Mouse (Mus musculus) intestine, embryonic 16.5 days (tissue): Measurements from ENCODE around the gene Fyttd1. TPM values are rescaled to one million over a fixed set of nuclear protein-coding genes. Genes with fewer than 3 reads are reported as not detected.

Source experiments
- ATAC-seq: fragments of 200-750 bp; cut with Nextera tagmentation; 2 replicates; pipeline ENCODE4 v1.8.0; 2017; ENCODE audit warnings: moderate TSS enrichment, moderate library complexity
- H3K27ac ChIP-seq: fragments of 300-500 bp; sonication (generic); 2 replicates; pipeline ENCODE4 v1.5.1; 2014; ENCODE audit warnings: mild to moderate bottlenecking, low read length
- H3K27me3 ChIP-seq: fragments of 300-500 bp; sonication (generic); replicated peaks from 2 replicates; pipeline ENCODE4 v1.6.1; 2014; ENCODE audit warnings: low read length, control low read depth, mixed read lengths; ENCODE audit not compliant: control insufficient read depth, insufficient read depth
- H3K36me3 ChIP-seq: fragments of 300-500 bp; sonication (generic); 2 replicates; pipeline ENCODE4 v1.6.1; 2014; ENCODE audit warnings: low read length, control low read depth; ENCODE audit not compliant: control insufficient read depth, insufficient read depth
- H3K4me1 ChIP-seq: fragments of 300-500 bp; sonication (generic); 2 replicates; pipeline ENCODE4 v1.6.1; 2014; ENCODE audit warnings: low read length, control low read depth, mixed read lengths; ENCODE audit not compliant: control insufficient read depth, insufficient read depth
- H3K4me2 ChIP-seq: fragments of 300-500 bp; sonication (generic); 2 replicates; pipeline ENCODE4 v1.6.1; 2014; ENCODE audit warnings: low read depth, low read length, control low read depth
- H3K4me3 ChIP-seq: fragments of 300-500 bp; sonication (generic); 2 replicates; pipeline ENCODE4 v1.5.1; 2014; ENCODE audit warnings: mild to moderate bottlenecking, low read length
- H3K9ac ChIP-seq: fragments of 300-500 bp; sonication (generic); 2 replicates; pipeline ENCODE4 v1.6.1; 2014; ENCODE audit warnings: low read depth, low read length
- H3K9me3 ChIP-seq: fragments of 300-500 bp; sonication (generic); 2 replicates; pipeline ENCODE4 v1.6.1; 2016; ENCODE audit warnings: low read length, control low read depth; ENCODE audit not compliant: control insufficient read depth
- WGBS: fragments of 180-500 bp; shearing (Covaris S2); extraction: QIAGEN DNeasy Blood & Tissue Kit; methylation state at CpG from one replicate; pipeline ENCODE4 v1.1.7; 2014; 5-methylcytosine and 5-hydroxymethylcytosine counted together
- polyA plus RNA-seq: library from polyadenylated mRNA; unstranded; fragments of >200 nt; fragmentation: Nextera tagmentation; extraction: Ambion mirVana; gene quantifications from 2 replicates; pipeline ENCODE4 v1.2.1, GENCODE M21; 2015

The Fyttd1 gene
- polyA plus RNA-seq, 1 experiment from 2014 or later, result 72.3 TPM

DNA sequence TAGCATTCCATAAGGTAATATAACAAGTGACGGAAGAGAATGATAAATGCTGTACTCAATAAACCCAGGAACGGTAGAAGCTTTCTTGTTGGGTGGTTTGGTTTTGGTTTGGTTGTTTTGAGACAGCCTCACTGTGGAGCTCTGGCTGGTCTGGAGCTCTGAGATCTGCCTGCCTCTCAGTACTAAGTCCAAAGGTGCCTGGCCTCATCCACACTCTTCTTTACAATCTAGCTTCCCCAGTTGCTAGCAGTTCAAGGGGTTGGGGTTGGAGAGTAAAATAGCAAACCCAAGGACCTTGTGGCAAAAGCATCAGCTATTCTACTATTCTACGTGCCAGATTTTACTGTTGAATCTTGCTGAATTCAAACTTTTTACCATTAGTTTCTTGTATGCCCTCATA lies 1.5 kb upstream of the Fyttd1 start:
- no peak for ATAC-seq
- 78% methylated on average over 3 of the region's 3 CpGs for WGBS

DNA sequence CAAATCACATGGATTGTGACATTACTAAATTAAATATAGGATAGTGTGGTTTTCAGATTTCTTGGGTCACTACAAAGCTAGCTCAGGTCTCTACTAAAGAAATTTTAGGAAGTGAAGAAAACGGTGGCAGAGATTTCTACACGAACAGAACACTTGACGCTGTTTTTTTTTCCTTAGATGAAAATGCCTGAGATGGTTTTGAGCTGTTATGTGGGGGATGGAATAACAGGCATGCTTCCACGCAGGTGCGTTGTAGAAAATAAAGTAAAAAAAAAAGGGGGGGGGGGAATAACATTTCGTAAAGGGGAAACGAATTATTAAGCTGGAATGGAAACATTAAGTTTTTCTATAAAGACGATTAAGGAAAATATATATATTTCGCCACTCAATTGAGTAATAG lies 469 bp upstream of the Fyttd1 start:
- Histone ChIP-seq H3K9ac (peak overlapping the region; percentile 91), H3K27me3 (no peaks in the 10 kb centered on the region), H3K36me3 (no peaks in the 10 kb centered on the region), H3K9me3 (no peaks in the 10 kb centered on the region), H3K4me3 (peak overlapping the region; percentile 89), H3K27ac (no peak overlapping the region), H3K4me2 (peak overlapping the region; percentile 61), H3K4me1 (peaks cover 18% of the 10 kb centered on the region)
- no peak for ATAC-seq
- 18% methylated on average over 9 of the region's 9 CpGs for WGBS

More for the DNA sequence above, 1.5 kb upstream of the Fyttd1 start:
- H3K27me3 ChIP-seq, result no peaks in the 10 kb centered on the region
- no peak overlapping the region for H3K4me3 ChIP-seq
- H3K9me3 ChIP-seq, result no peaks in the 10 kb centered on the region
- peaks cover 15% of the 10 kb centered on the region for H3K4me1 ChIP-seq
- H3K9ac ChIP-seq, result no peak overlapping the region
- H3K36me3 ChIP-seq, result no peaks in the 10 kb centered on the region
- no peak overlapping the region for H3K4me2 ChIP-seq
- no peak overlapping the region for H3K27ac ChIP-seq

- under 1% methylated on average over 31 of the region's 34 CpGs for WGBS
- Histone ChIP-seq H3K36me3 (no peaks in the 10 kb centered on the region), H3K4me3 (peak overlapping the region; percentile 89), H3K27me3 (no peaks in the 10 kb centered on the region), H3K9ac (peak overlapping the region; percentile 91), H3K4me2 (peak overlapping the region; percentile 84), H3K9me3 (no peaks in the 10 kb centered on the region), H3K27ac (peak overlapping the region; percentile 61), H3K4me1 (peaks cover 18% of the 10 kb centered on the region)
- ATAC-seq, result peak; percentile 55; the same call in 1 of the 2 replicates
Observed at GRCm38 (mm10) chr16:32878157-32878598, 878 bp downstream of the Fyttd1 start.

DNA sequence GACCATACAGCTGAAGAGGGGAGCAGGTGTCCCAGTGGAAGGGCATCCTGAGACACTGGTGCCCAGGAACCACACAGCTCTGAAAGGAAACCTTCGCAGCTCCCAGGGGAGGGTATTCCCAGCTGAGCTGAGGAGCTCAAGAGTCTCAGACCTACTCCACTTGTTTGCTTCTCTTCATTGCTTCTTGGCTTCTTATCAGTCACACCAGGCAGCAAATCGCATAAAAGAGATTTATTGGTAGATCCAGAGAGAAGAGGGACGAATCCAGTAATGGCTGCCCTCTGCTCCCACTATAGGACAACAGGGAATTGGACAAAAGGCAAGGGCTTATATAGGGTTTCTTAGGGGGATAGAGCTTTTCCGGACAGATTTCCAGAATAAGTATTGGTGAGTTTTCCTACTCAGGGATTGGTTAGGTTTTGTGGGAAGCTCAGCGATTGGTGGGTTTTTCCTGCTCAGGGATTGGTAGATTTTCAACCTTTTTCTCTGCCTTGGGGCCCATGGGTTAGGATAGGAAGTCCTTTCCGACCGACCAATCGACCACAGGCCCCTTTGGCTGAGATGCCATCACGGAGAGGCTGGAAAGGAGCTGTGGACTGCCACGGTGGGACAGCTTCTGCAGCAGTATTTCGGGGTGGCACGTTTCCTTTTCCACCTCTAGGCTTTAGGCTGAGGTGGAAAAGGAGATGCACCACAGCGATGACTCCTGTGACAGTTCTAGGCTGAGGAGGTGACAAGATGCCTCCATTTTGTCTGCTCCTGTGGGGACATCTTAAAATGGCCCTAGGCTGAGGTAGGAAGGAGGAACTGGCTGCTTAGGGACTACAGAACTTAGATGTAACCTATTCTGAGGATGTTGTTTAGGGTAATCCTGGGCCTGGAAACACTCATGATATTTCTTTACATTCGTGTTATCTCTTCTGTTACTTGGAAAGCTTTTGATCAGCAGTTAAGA lies 1.9 kb downstream of the Fyttd1 start:
- no peak overlapping the region for H3K27ac ChIP-seq
- peaks cover 18% of the 10 kb centered on the region for H3K4me1 ChIP-seq
- no peaks in the 10 kb centered on the region for H3K9me3 ChIP-seq
- H3K27me3 ChIP-seq, result no peaks in the 10 kb centered on the region
- peak overlapping the region; percentile 32 for H3K4me3 ChIP-seq
- peak overlapping the region; percentile 84 for H3K4me2 ChIP-seq
- ATAC-seq, result no peak
- whole genome bisulfite sequencing, result 75% methylated on average over 14 of the region's 14 CpGs
- H3K9ac ChIP-seq, result no peak overlapping the region
- no peaks in the 10 kb centered on the region for H3K36me3 ChIP-seq

- no peaks in the 10 kb centered on the region for H3K27me3 ChIP-seq
Observed at GRCm38 (mm10) chr16:32881538-32881937, 4.2 kb downstream of the Fyttd1 start.

GRCm38 (mm10) chr16:32887996-32888395 lies 10.7 kb downstream of the Fyttd1 start:
- Histone ChIP-seq H3K9ac (no peak overlapping the region), H3K4me3 (no peak overlapping the region), H3K27me3 (no peaks in the 10 kb centered on the region), H3K9me3 (no peaks in the 10 kb centered on the region), H3K4me2 (no peak overlapping the region), H3K4me1 (no peaks in the 10 kb centered on the region), H3K36me3 (peaks cover 8% of the 10 kb centered on the region; the same call in 1 of the 2 replicates), H3K27ac (no peak overlapping the region)
- WGBS, result 89% methylated on average over 7 of the region's 7 CpGs
- ATAC-seq, result no peak

More at GRCm38 (mm10) chr16:32881538-32881937, 4.2 kb downstream of the Fyttd1 start:
- H3K9me3 ChIP-seq, result no peaks in the 10 kb centered on the region
- WGBS, result 76% methylated on average over 7 of the region's 7 CpGs
- peaks cover 15% of the 10 kb centered on the region for H3K4me1 ChIP-seq
- H3K4me3 ChIP-seq, result no peak overlapping the region
- no peak for ATAC-seq
- H3K4me2 ChIP-seq, result no peak overlapping the region
- H3K27ac ChIP-seq, result no peak overlapping the region
- no peaks in the 10 kb centered on the region for H3K36me3 ChIP-seq
- no peak overlapping the region for H3K9ac ChIP-seq

DNA sequence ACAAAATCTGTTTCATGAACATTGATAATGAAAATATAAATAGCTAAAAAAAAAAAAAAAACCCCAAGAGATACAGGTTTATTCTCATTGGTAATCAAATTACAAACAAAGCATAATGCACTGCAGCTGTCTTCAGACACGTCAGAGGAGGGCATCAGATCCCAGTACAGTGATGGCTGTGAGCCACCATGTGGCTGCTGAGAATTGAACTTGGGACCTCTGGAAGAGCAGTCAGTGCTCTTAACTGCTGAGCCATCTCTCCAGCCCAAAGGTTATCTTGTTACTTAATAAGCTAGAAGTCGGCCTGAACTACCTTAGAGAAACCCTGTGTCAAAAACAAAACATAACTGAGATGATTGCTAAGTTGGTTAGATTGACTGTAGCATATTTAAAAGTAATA lies 12.6 kb downstream of the Fyttd1 start:
- peaks cover 8% of the 10 kb centered on the region; the same call in 1 of the 2 replicates for H3K36me3 ChIP-seq
- no peak overlapping the region for H3K9ac ChIP-seq
- no peaks in the 10 kb centered on the region for H3K9me3 ChIP-seq
- H3K4me1 ChIP-seq, result no peaks in the 10 kb centered on the region
- no peak for ATAC-seq
- H3K4me2 ChIP-seq, result no peak overlapping the region
- WGBS, result 66% methylated on average over 2 of the region's 2 CpGs
- H3K4me3 ChIP-seq, result no peak overlapping the region
- no peak overlapping the region for H3K27ac ChIP-seq
- H3K27me3 ChIP-seq, result no peaks in the 10 kb centered on the region

- Histone ChIP-seq H3K4me3 (no peak overlapping the region), H3K36me3 (peaks cover 5% of the 10 kb centered on the region; the same call in 1 of the 2 replicates)
- peak; percentile 76 for ATAC-seq
Observed at GRCm38 (mm10) chr16:32896126-32896525, 18.8 kb downstream of the Fyttd1 start.

DNA sequence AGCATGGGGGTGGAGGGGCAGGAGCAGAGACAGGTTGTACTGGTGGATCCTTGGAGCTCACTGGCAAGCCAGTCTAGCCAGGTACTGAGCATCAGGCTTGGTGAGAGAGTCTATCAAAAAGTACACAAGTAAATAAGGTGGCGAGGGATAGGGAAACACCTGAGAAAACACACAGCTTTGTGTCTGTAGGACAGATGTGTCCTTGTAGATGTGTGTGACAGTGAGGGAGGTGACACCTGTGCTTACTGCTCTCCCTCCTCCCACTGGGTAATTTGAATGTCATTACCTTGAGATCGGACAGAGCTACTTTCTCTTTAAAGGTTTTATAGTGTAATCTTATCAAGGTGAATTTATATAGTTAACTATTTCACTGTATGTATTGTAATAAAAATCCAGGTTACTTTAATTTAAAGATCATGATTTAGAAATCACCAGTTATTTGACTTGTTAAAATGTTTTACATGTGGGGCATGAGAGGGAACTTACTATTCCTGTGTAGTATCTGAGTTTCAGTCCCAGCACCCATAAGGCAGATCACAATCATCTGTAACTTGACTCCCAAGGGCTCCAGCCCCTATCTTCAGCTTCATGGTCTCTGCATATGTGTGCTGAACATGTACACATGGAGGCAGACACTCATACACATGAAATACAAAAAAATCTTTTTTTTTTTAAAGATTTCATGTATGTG lies 24.2 kb downstream of the Fyttd1 start:
- ATAC-seq, result no peak

More at GRCm38 (mm10) chr16:32896126-32896525, 18.8 kb downstream of the Fyttd1 start:
- Histone ChIP-seq H3K9ac (no peak overlapping the region), H3K27ac (no peak overlapping the region), H3K27me3 (no peaks in the 10 kb centered on the region), H3K9me3 (no peaks in the 10 kb centered on the region), H3K4me1 (no peaks in the 10 kb centered on the region), H3K4me2 (no peak overlapping the region)

More for the DNA sequence above, 24.2 kb downstream of the Fyttd1 start:
- H3K36me3 ChIP-seq, result no peaks in the 10 kb centered on the region
- no peak overlapping the region for H3K27ac ChIP-seq
- WGBS, result 70% methylated on average over 2 of the region's 2 CpGs
- H3K4me2 ChIP-seq, result no peak overlapping the region
- no peaks in the 10 kb centered on the region for H3K9me3 ChIP-seq
- H3K4me1 ChIP-seq, result no peaks in the 10 kb centered on the region
- no peaks in the 10 kb centered on the region for H3K27me3 ChIP-seq
- H3K4me3 ChIP-seq, result no peak overlapping the region
- H3K9ac ChIP-seq, result no peak overlapping the region
